ENCODE assay signal across 14 mouse cellular contexts in genomic region chr3:60546196-60546595, GRCm38 (mm10).
DNase-seq lines count a peak whose midpoint lies in the region; ATAC-seq and TF ChIP-seq lines count a peak whose summit lies in the region.
"Had no signal": no experiment of that assay in that cellular context is flagged by ENCODE, and none has a peak within 500 bp of the region (broad histone marks: within the 10 kb centered on the region; RNA-seq: fewer than 3 reads in every experiment).

No protein-coding gene starts in this region.

- no peaks in the 10 kb centered on the region for H3K27me3 ChIP-seq in heart, embryonic 12.5 days (replicated peaks)
- H3K27me3 ChIP-seq in stomach, embryonic 14.5 days (ENCODE audit: control insufficient read depth, insufficient read depth, low read length) = no peaks in the 10 kb centered on the region
- H3K27me3 ChIP-seq in stomach, postnatal 0 days (ENCODE audit: control insufficient read depth, insufficient read depth, low read length) = no peaks in the 10 kb centered on the region
- H3K27me3 ChIP-seq in liver, embryonic 13.5 days = no peaks in the 10 kb centered on the region
- H3K27me3 ChIP-seq in cerebellum, adult 2 months (ENCODE audit: control insufficient read depth, insufficient read depth, low read length) = no peaks in the 10 kb centered on the region
- H3K27me3 ChIP-seq: limb, embryonic 12.5 days had no signal

- no peaks in the 10 kb centered on the region for H3K9me3 ChIP-seq in heart, embryonic 12.5 days (replicated peaks)
- H3K9me3 ChIP-seq in stomach, embryonic 14.5 days (ENCODE audit: control insufficient read depth, low read depth, low read length) = no peaks in the 10 kb centered on the region
- H3K9me3 ChIP-seq in stomach, postnatal 0 days (ENCODE audit: control insufficient read depth, low read length) = no peaks in the 10 kb centered on the region
- no peaks in the 10 kb centered on the region for H3K9me3 ChIP-seq in liver, embryonic 13.5 days (replicated peaks)
- H3K9me3 ChIP-seq: limb, embryonic 12.5 days had no signal

- WGBS in heart, embryonic 12.5 days = 12% methylated on average over 9 of the region's 9 CpGs
- WGBS in stomach, embryonic 14.5 days = 44% methylated on average over 9 of the region's 9 CpGs
- WGBS in stomach, postnatal 0 days = 45% methylated on average over 9 of the region's 9 CpGs
- 10% methylated on average over 9 of the region's 9 CpGs for WGBS in liver, embryonic 13.5 days (ENCODE audit: insufficient replicate concordance)
- WGBS in cerebellum, adult 2 months = 73% methylated on average over 9 of the region's 9 CpGs

- H3K36me3 ChIP-seq in heart, embryonic 12.5 days = no peaks in the 10 kb centered on the region
- no peaks in the 10 kb centered on the region for H3K36me3 ChIP-seq in stomach, embryonic 14.5 days (ENCODE audit: control insufficient read depth, insufficient read depth, low read length)
- 0 out of 2 replicates have a peak, but pooled peaks cover 3% of the 10 kb centered on the region for H3K36me3 ChIP-seq in stomach, postnatal 0 days (ENCODE audit: control insufficient read depth, insufficient read depth, low read length)
- peaks cover 16% of the 10 kb centered on the region for H3K36me3 ChIP-seq in liver, embryonic 13.5 days
- H3K36me3 ChIP-seq: limb, embryonic 12.5 days had no signal

- TF ChIP-seq POLR2A in cerebellum, adult 2 months (IDR thresholded peaks at IDR 0.05; ENCODE audit: borderline replicate concordance, insufficient read depth, low read length) = no peak

- no peak overlapping the region for H3K4me3 ChIP-seq in heart, embryonic 12.5 days
- no peak overlapping the region for H3K4me3 ChIP-seq in stomach, embryonic 14.5 days (ENCODE audit: low read depth, low read length)
- no peak overlapping the region for H3K4me3 ChIP-seq in stomach, postnatal 0 days (ENCODE audit: low read depth, low read length)
- H3K4me3 ChIP-seq in liver, embryonic 13.5 days (replicated peaks) = peak overlapping the region; percentile 12; the same call in 1 of the 2 replicates
- no peak overlapping the region for H3K4me3 ChIP-seq in cerebellum, adult 2 months (replicated peaks; ENCODE audit: insufficient read depth, low read depth, low read length)
- H3K4me3 ChIP-seq: limb, embryonic 12.5 days had no signal

- TF ChIP-seq EP300 in stomach, postnatal 0 days (optimal IDR thresholded peaks at IDR 0.05) = no peak

- peaks cover 31% of the 10 kb centered on the region for H3K4me1 ChIP-seq in heart, embryonic 12.5 days (replicated peaks)
- peaks cover 16% of the 10 kb centered on the region for H3K4me1 ChIP-seq in stomach, embryonic 14.5 days (ENCODE audit: control insufficient read depth, insufficient read depth, low read length)
- no peaks in the 10 kb centered on the region for H3K4me1 ChIP-seq in stomach, postnatal 0 days (replicated peaks; ENCODE audit: control insufficient read depth, insufficient read depth)
- peaks cover 60% of the 10 kb centered on the region for H3K4me1 ChIP-seq in liver, embryonic 13.5 days (replicated peaks)
- H3K4me1 ChIP-seq in cerebellum, adult 2 months (ENCODE audit: control insufficient read depth, insufficient read depth, low read length) = peaks cover 6% of the 10 kb centered on the region; the same call in 1 of the 2 replicates

- no peak overlapping the region for H3K9ac ChIP-seq in heart, embryonic 12.5 days
- H3K9ac ChIP-seq in stomach, embryonic 14.5 days (replicated peaks; ENCODE audit: low read depth, low read length) = no peak overlapping the region
- no peak overlapping the region for H3K9ac ChIP-seq in stomach, postnatal 0 days (ENCODE audit: low read length)
- H3K9ac ChIP-seq in liver, embryonic 13.5 days = peak overlapping the region; percentile 63
- H3K9ac ChIP-seq: limb, embryonic 12.5 days had no signal

- no peak for DNase-seq in heart, adult 8-10 months (ENCODE audit: low spot score)
- no peak for DNase-seq in stomach, postnatal 0 days (ENCODE audit: low spot score)
- DNase-seq in liver, embryonic 13.5 days = peak; percentile 74
- no peak for DNase-seq in frontal cortex, adult 2 months (ENCODE audit: extremely low spot score in 1 of 2, low spot score in 1 of 2)
- no peak for DNase-seq in cerebellum, adult 2 months
- DNase-seq: adrenal gland, adult 8-10 months; gastrocnemius, postnatal 10 days; layer of hippocampus, postnatal 36 days had no signal

- H3K4me2 ChIP-seq in heart, embryonic 12.5 days = peak overlapping the region; percentile 23
- H3K4me2 ChIP-seq in stomach, embryonic 14.5 days (replicated peaks; ENCODE audit: low read depth, low read length) = no peak overlapping the region
- H3K4me2 ChIP-seq in stomach, postnatal 0 days (replicated peaks; ENCODE audit: low read depth) = no peak overlapping the region
- H3K4me2 ChIP-seq in liver, embryonic 13.5 days = peak overlapping the region; percentile 61
- H3K4me2 ChIP-seq: limb, embryonic 12.5 days had no signal

- TF ChIP-seq CTCF in stomach, postnatal 0 days (IDR thresholded peaks at IDR 0.05; ENCODE audit: low read depth) = no peak
- TF ChIP-seq CTCF in cerebellum, adult 2 months (IDR thresholded peaks at IDR 0.05; ENCODE audit: borderline replicate concordance, insufficient read depth, low read depth, low read length) = no peak

- peak overlapping the region; percentile 57; the same call in 1 of the 2 replicates for H3K27ac ChIP-seq in heart, embryonic 12.5 days (ENCODE audit: poor library complexity, severe bottlenecking)
- H3K27ac ChIP-seq in stomach, embryonic 14.5 days (ENCODE audit: low read length) = no peak overlapping the region
- no peak overlapping the region for H3K27ac ChIP-seq in stomach, postnatal 0 days (replicated peaks)
- peak overlapping the region; percentile 91 for H3K27ac ChIP-seq in liver, embryonic 13.5 days
- no peak overlapping the region; the same call in 1 of the 2 replicates for H3K27ac ChIP-seq in cerebellum, adult 2 months (ENCODE audit: insufficient read depth, low read length)
- H3K27ac ChIP-seq: kidney, postnatal 0 days; limb, embryonic 12.5 days; macrophage had no signal

- ATAC-seq in heart, embryonic 12.5 days (ENCODE audit: insufficient number of reproducible peaks, low FRiP score) = peak; percentile 92
- peak; percentile 82; the same call in 1 of the 2 replicates for ATAC-seq in stomach, embryonic 14.5 days (ENCODE audit: insufficient number of reproducible peaks, insufficient read depth, low FRiP score, low read depth)
- ATAC-seq in stomach, postnatal 0 days (ENCODE audit: low FRiP score, low TSS enrichment) = no peak
- peak; percentile 100 for ATAC-seq in liver, embryonic 13.5 days (ENCODE audit: low read depth)
- ATAC-seq: hindbrain, embryonic 16.5 days had no signal

Comparison
In these comparisons a context has a peak if more than half of its experiments do, and no peak if none do; other contexts are left out.
1. H3K27ac ChIP-seq: peak in heart, embryonic 12.5 days (single experiment) and liver, embryonic 13.5 days (single experiment); none in stomach, embryonic 14.5 days (single experiment), stomach, postnatal 0 days (single experiment) and cerebellum, adult 2 months (single experiment).
2. H3K4me2 ChIP-seq: peak in heart, embryonic 12.5 days (single experiment) and liver, embryonic 13.5 days (single experiment); none in stomach, embryonic 14.5 days (single experiment) and stomach, postnatal 0 days (single experiment).